Mouse (Mus musculus) naive thymus-derived CD4-positive, alpha-beta T cell, adult 2 months (primary cell): ENCODE results near the gene Cdh12.
"Not testable (repeated sequence)": the region's sequence is repeated elsewhere in the genome, so short reads cannot be mapped to it uniquely, and the experiment has no call there.

Experiments used
- DNase-seq: peaks from one replicate; pipeline ENCODE4 v3.0.0-alpha.2; 2011; ENCODE audit warnings: low read depth

Gene Cdh12

DNA sequence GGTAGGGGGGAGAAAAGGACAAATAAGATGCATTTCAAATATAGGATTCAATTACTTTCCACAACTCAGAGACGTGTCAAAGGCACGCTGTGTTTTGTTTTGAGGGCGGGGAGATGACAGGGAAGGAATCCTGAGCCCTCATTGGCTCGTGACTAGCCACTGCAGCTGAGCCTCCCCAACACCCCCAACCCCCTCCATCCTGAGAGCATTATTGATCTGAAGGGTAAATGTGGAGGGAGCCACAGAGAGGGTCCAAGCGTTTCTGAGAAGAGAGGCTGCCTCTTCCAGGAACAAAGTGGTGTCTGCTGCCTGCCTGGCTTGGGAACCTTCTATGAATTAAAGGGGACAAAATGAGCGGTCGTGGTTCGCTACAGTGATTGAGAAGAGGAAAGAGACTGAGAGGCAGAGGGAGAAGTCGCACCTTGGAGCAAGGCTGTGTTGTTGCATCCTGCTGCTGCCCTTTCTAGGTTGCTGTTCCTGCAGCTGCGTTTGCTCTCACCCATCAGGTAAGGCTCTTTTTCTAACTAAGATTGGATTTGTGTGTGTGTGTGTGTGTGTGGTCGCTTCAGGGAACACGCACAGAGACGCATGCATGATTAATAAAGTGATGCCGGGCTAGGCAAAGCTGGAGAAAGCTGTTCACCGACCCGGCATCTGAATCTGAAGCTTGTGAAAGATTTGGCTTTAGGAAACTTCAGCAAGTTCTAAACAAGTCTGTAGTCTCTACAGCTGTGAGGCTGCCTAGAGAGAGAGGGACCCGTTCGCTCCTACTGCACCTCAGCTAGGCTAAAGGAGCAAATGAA lies at the start of gene Cdh12:
Gene Cdh12 (plus strand): TSS at position 405 of the 803 bp plus-strand sequence.
- no peak for DNase-seq

DNA sequence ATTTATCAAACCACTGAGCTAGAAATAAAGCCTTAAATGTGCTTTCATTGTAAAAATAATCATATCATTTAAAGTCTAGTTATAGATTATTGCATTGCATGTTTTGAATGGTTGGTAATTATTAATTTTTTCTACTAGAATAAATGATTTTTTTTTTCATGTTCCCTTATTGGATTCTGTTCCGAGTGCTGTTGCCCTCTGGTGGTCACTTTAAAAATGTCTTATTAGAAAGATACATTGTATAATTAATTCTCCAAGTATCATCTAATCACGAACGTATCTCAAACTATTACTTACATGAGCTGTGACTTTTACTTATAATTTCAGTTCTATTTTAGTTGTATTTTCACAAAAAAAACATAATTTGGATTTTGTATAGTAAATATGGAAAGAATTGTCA lies 45.5 kb upstream of the Cdh12 start:
- no peak for DNase-seq

DNA sequence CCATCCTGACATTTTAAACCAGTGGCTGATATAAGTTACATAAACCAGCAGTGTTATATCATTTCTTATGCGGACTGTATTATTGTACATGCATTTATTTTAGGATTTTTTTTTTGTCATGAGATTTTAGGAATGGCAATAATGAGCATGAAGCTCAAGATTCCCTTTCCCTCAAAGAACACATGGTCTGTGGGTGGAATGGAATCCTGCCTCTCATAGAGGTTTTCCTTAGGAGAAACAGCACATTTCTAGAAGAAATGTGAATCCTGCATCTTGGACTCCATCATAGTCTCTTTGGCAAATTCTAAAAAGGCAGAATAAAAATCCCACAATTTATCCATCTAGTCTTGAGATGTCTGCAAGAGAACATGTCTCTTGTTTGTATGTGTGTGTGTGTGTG lies 35.7 kb upstream of the Cdh12 start:
- no peak for DNase-seq

DNA sequence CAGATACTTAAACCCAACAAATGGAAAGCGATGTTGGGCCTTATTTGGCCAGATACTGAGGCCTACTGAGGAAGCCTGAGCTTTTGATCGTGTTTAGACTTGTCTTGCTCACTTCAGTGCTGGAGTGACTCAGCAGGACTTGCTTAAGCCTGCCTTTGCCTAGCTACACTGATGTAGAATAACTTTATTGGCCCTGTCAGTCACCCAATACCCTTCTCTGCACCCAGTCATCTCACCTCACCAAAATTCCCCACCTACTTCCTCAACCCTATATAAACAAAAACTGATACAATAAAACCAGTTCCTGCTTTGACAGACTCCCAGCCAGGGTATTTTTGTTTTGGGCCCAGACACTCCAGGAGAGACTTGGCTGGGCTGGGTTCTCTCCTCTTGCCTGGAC lies 12.7 kb upstream of the Cdh12 start:
- no peak for DNase-seq

DNA sequence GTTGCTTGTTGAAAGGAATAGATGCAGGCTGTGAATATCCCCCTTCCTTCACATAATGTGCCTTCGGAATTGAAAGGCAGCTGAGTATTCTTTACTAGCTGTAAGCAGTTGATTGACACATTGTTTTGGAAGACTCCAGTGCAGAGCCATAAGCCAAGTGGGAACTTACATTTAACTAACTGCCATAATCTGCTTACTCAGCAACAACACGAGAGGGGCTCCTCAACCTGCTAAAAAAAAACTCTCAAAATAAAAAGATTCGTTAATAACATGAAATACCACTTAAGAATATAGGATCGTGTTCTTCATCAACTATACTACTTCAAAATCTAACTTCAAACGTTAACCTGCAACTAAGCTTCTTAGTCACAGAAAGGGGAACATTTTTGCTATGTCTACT lies 1.5 kb downstream of the Cdh12 start:
- DNase-seq = no peak

DNA sequence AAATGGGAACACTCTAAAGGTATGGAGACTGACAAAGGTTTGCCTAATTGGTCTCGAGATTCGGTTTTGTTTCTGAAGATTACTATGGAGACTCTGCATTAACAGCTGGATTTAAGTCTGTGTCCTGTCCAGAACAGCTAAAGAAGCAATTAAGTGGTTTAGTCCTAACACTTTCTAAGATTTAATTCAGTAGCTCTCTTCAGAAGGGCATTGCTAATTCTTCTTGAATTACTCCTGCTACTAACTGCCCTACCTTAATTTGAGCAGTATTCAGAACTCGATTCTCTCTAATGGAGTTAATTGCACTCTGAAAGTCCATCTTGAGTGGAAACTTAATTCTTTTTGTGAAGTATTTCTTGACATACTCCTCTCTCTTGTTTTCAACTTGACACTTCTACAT lies 9.4 kb downstream of the Cdh12 start:
- DNase-seq = no peak

DNA sequence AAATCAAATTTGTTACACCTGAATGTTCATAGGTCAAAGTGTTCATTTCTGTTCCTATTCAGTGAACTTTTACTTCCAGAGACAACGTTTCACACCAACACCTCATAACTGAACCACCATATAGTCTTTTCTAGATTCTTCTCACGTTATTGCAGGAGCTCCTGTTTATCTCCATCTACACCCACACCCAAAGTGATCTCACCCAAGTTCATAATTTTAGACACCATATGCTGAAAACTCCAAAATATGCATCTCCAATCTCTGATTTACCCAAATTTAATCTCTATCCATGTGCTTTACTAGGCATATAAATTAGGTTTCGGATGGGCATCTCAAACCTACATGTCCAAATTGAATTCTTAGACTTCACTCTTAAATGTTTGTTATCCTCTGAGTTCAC lies 13.4 kb downstream of the Cdh12 start:
- DNase-seq = no peak

DNA sequence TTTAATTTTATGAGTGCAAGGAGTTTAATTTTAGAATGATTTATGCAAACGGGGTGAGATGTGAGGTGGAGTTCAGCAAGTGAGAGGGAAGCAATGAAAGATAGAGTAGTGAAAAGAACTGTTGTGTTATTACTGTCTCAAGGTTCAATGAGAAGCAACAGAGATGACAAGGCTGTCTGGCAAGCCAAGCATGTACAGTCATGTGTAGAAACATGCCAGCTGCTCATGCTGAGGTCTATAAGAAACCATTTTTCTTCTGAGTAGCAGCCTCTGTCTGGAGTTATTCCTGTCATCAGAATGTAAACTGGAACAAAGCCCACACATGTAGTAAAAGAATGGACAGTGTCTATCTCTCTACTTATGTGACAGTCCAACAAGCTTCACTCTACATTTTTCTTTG lies 14.5 kb downstream of the Cdh12 start:
- DNase-seq = no peak

DNA sequence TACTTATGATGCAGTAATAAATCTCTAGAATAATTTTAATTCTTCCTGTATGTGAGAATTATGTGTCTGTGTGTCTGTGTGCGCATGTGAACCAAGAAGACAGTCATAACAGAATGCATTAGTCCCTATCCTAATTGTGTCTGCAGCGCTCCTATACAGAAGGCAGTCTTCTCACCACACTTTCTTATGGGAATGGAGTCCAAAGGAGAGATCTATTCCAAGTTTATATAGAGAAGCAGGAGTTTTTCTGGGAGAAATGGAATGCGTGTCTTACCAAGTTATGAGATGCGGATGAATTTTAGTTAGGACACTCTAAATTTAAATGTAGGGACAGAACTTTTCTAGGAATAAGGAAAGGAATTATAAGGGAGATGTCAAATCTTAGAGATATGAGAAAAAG lies 101.9 kb downstream of the Cdh12 start:
- no peak for DNase-seq

DNA sequence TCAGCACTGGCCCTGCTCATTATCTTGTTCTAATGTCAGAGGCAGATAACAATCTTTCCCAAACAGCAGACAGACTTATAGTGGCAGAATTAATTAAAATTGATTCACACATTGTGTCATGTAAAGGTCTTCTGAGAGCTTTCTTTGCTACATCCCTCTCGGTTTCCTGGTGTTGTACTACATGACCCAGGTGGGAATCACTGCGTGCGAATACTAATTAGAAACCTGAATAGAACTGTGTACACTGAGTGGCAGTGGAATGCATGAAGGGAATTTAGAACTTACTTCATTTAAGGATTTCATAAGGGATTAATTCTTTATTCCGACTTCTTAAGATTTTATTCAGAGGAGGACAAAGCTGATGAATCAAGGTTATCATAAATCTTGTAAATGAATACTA lies 121.9 kb downstream of the Cdh12 start:
- no peak for DNase-seq

DNA sequence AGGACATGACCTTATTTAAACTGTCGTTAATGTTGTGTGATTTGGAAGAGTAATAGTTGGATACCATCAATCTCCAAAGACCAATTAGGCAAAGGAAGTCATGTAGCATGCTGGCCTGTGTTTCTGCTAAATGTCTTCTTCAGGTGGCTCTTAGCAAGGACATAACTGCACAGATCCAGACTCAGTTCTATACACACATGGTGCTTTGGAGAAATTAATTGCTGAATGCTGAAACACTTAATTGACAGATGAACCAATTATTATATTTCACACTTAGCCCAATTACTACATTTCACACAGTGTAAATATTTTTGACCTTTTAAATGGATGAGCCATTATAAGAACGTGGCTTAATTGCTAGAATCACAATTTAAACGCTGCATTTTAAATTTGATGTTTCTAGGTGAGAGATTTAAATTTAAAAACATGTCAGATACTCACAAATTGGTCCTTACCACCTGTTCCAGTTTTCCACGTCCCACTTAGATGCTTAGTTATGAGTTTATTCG lies 133.6 kb downstream of the Cdh12 start:
- no peak for DNase-seq

DNA sequence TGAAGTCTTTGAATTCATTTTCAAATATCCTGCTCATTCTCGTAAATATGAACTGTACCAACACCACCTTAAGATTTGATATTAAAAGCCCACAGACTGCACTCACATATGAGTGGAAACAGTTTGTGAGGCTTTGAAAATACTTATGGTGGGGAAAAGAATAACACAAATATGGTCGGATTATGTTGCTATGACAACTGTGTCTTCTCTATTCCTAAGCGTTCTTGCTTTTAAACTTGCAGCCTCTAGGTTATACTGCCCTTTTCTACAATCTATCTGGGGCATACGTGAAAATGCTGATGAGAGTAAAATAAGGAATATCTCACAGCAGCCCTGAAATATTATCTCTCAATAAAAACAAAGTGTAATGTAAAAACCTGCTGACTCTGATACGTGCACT lies 142.5 kb downstream of the Cdh12 start:
- DNase-seq = no peak

DNA sequence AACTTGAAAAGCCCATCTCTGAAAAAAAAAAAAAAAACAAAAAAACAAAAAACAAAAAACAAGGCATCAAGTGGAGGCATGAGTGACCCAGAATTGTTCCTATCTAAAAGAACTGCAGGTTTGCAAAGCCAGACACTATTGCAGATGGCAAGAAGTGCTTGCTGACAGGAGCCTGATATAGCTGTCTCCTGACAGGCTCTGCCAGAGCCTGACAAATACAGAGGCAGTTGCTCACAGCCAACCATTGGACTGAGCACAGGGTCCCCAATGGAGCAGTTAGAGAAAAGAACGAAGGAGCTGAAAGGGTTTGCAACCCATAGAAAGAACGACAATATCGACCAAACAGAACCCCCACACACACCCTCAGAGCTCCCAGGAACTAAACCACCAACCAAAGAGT lies 156.7 kb downstream of the Cdh12 start:
- DNase-seq = not testable (repeated sequence)

DNA sequence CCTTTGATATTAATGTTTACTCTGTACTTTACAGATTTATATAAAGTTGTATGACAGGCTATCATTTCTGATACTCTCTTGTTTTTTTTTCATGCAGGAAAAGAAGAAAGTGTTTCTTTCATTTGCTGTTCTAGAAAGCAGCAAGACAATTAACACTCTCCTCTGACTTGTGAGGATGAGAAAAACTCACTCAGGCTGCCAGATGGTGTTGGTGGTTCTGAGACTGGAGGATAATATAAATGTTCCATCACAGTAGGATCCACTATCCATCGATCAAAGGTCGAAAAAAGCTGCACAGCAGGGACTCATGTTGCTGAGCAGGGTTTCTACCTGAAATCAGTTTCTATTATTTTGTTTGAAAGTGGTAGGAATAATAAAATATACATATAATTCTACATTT lies 185.5 kb downstream of the Cdh12 start:
- DNase-seq = no peak

DNA sequence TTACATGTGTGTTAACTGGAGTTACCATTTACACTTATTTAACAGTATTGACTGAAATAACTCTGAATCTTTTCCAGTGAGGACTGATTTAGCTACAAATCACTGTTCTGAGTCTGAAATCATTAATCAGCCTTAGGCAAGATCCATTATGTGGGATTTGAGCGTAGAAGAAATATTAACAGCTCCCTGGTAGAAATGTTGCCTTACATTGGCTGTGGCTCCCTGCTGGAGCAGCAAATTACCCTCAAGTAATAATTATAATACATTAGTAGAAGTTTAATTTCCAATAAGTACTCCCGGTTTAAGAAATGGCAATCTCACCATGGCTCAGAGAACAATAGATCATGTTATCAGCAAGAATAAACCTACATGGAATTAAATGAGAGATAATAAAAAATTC lies 190.1 kb downstream of the Cdh12 start:
- DNase-seq = no peak

DNA sequence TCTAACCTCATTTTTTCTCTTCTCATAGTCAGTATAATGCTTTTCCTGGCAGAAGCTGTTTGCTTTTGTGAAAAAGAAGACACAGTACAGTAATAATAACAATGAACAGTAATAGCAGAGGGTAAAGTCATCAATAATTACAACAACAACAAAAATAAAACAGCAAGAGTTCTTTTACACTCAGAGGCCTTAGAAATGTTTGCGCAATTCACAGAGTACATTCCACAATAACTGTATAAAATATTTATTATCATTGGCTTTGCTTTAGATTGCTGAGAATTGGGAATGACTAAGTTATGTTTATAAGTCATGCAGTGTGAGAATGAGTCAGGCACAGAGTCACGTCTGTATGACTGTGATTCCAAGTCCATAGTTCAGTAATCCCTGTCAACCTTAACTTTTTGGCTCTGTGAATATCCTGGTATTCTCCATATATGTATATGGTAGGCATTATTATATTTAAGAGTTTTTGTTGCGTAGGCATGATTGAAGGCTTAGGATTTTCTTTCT lies 193.9 kb downstream of the Cdh12 start:
- DNase-seq = no peak

DNA sequence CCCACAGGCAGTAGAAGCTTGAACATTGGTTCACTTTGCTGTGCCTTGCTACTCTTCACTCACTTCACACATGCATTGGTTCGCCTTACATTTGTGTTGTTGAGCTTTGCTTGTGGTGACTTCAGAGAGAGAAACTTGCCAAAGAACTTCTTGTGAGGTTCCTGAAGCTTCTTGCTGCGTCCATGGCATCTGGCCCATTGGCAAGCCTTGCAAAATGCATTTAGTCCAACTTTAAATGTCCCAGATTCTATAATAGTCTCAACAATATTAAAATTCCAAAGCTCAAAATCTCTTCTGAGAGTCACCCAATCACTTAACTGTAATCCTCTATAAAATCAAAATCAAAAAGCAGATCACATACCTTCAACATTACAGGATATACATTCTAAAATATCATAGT lies 211.2 kb downstream of the Cdh12 start:
- no peak for DNase-seq

DNA sequence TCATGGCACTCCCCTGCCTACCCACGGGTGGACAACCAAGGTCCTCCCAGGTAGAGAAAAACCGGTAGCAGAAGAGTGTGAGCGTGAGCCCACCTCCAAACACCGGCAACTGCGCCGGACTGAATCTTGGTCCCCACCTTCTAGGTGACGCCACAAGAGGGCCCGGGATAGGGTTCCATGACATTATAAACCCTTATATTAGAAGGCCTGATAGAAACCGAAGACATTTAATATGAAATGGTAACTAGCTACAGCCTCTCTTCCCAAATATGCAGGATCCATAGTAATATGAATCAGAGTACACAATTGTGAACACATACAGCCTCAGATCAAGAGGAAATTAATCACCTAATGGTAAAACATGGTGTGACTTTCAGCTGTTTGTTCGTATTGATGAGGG lies 217.6 kb downstream of the Cdh12 start, which contains the start of gene Acot10:
Gene Acot10 (minus strand): TSS at position 101 of the 400 bp plus-strand sequence.
- no peak for DNase-seq

DNA sequence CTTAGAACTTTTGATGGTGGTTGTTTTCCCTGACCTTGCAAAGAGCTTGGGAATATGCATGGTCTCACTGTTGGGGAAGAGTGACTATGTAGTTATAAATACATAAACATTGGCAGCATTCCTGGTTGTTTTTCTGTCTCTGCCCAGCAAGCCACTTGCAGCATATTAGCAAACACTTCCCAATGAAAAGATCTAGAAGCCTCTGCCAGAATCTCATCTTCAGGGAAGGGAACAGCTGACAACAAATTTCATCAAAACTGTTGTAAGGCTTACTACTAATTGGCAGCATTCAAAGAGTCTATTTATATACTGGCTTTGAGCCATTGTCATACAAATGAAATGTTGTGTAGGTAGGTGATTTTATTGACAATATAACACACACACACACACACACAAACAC lies 218.3 kb downstream of the Cdh12 start:
- no peak for DNase-seq

DNA sequence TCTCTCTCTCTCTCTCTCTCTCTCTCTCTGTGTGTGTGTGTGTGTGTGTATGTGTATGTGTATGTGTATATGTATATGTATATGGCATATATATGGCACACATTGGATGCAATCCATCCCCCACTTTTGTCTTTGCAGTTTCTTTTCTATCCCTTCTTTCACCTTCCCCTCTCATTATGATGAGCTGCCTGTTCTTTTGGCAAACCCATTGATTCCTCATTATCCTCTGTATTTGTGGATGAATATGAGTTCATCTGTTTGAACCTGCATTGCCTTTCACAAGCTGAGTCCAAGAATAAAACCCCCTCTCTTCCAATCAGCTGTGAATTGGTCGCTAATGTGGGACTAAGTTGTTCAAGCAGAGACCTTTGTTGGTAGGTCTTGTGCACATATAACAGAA lies 218.9 kb downstream of the Cdh12 start:
- no peak for DNase-seq

DNA sequence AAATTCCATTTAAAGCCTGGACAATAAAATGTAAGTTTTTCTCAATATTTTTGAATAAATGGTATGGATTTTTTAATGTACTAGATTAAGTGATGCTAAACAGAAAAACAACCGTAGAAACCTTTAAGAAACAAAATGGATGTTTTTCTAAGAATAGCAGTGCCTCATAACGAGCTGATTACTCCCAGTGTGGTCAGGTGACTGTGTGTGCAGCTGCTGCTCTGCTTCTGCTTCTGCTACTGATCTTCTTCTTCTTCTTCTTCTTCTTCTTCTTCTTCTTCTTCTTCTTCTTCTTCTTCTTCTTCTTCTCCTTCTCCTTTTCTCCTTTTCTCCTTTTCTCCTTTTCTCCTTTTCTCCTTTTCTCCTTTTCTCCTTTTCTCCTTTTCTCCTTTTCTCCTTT lies 220.4 kb downstream of the Cdh12 start:
- DNase-seq = not testable (repeated sequence)

DNA sequence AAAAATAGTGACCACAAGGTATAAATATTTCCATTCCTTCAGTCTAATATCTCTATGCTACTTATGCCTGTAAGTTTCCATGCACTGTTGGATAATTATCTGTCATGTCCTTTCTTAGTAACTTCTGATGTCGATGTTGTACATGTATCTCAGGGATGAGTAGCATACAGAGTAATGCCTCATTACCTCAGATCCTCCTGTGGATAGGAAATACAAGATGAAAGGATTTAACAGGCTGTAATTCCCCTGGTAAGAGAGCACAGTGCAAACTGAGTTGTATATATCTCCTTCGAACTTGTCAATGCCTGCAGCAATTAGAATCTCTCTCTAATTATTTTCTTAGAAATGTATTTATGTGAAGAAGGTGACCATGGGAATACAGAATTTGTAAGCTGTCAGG lies 233.7 kb downstream of the Cdh12 start:
- DNase-seq = no peak

DNA sequence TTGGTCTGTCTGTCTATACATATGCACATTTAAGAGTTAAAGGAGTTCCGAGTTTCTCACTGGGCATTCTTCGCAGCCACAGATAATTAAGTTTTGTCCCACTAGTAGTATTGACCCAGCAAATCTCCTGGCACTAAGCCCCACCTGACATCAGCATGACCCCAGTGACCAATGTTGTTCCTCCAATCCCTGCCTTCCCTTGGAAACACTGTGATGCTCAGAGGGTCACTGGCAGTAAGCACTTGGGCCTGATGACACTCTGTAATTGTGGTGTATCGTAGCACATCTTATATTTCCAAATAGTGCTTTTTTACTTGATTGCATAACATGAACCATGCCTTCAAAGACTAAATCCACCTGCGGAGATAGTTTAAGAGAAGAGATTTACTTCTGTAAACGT lies 235.1 kb downstream of the Cdh12 start:
- DNase-seq = no peak

DNA sequence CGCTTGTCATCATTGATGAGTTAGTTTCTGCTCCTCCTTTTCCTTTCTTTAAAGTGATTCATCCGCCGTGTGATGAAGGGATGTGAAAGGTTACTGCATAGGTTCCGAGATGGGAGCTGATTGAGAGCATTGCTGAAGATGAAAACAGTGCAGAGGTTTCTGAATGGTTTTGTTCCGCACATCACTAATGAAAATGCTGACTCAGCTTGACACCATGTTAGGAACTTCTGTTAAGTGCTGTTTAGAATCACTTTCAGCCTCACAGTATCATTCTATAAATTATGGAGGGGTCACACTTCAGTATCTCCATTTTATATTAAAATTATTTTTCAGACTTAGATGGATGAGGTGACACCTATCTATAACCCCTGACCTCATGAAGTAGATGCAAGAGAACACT lies 247.2 kb downstream of the Cdh12 start:
- DNase-seq = no peak
